Mouse (Mus musculus) brain, adult 2 months (tissue): Measurements from ENCODE around the gene Macrod2.
A peak's percentile ranks its signal among the peaks of the same experiment; 100 is the strongest.
"Not testable (repeated sequence)": the region's sequence is repeated elsewhere in the genome, so short reads cannot be mapped to it uniquely, and the experiment has no call there.

ENCODE experiments used
- DNase-seq: peaks from one replicate; pipeline ENCODE4 v3.0.0; 2011; ENCODE audit warnings: low read depth, low spot score

The Macrod2 gene

DNA sequence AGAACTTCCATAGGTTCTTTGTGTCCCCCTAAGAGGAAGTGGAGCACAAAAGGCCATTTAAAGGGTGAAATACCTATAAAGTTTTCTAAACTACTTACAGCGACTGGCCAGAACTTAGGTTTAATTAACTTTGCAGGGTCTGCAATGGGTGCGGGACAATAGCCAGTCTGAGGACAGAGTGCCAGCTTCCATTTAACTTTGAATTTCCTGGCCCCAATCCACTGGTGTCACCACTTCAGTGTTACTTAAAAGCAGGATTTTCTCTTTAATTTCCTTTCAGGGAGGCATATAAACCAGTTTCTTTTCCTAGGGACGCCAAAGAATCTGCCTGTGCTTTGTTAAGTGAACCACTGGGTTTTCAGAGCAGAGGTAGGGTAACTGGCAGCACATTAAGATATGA is 303.5 kb downstream of the Macrod2 start:
- no peak for DNase-seq

DNA sequence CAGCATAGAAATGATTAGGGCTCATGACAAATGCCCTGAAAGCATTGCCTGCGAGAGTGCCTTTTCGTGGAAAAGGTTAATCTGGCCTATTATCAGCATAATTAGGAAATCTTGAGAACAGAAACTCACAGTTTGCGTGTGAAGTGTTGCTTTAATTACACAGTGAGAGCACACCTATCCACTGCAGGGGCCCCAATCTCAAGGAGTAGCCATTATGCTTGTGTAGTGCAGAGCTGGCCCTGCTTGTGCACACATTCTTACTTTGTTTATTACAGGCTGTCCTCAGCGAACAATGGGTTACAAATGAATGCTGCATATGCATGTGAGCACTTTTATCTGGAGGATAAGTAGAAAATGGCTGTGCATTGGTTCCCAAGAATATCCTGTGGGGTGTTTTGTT is 308.3 kb downstream of the Macrod2 start:
- DNase-seq: no peak

DNA sequence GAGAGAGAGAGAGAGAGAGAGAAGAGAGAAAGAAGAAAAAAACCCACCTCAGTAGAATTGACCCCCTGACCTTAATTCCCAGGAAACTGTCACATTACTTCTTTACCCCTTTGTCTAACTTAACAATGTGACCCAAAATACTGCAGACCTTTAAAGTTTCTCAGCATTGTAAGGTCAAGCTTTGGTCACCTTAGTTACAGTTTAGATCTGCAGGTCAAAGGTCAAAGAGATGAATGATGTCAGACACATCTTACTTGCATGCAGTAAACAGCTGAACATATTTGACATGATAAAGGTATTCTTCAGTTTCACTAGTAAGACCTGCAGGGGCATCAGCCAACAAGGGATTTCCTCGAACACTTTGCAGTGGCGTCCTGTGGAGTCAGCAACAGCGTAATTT is 309.0 kb downstream of the Macrod2 start:
- DNase-seq: no peak

DNA sequence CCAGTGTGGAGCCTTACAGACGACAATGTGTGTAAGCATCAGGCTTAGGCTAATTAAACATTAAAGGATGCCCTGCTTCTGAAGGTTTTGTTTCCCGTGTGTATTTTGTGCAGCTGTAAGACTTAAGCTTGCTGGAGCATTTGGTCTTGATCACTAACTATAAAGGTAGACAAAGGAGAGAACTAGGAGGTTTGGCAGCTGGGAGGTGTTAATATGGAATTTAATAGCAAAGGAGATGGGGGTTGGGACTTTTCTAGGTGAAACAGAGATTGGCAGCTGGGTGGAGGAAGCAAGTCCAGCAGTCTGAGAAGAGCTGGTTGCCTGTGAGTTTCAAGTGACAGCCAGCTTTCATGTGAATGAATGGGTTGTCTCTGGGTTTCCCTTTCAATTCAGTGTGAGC is 310.2 kb downstream of the Macrod2 start:
- no peak for DNase-seq

DNA sequence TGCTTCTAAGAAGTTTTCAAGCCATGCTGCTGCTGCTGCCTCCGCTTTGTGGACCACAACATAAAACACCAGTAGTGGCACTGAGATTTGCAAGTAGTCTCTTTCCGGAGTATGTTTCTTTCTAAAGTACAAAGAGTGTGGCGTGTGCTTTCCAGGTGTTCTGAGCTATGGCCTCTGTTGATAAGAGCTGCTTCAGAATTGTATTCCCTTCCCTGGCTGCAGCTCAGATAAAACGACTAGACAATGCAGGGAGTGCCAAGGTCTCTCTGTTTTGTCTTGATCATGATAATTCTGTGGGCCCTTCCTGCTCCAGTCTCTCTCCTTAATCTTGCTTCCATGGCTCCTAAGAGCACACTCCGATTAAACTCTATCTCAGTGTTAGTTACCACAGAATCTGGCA is 312.4 kb downstream of the Macrod2 start:
- no peak for DNase-seq

DNA sequence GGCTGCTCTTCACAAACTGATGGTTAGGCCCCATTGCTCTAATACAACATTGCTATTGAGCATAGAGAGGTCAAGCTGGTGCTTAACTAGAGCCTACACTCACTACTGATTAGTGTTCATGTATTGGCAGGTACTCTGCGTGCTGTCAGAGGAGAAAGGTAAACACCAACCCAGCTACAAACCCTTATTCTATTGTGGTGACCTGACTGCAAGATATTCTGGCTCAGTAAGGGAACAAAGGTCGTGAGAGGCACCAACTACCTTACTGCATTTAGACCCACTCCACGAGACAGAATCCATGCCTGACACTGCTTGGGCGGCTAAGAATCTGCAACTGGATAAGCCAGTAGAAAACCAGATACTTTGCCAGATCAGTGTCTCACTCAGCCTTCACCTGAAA is 320.7 kb downstream of the Macrod2 start:
- no peak for DNase-seq

DNA sequence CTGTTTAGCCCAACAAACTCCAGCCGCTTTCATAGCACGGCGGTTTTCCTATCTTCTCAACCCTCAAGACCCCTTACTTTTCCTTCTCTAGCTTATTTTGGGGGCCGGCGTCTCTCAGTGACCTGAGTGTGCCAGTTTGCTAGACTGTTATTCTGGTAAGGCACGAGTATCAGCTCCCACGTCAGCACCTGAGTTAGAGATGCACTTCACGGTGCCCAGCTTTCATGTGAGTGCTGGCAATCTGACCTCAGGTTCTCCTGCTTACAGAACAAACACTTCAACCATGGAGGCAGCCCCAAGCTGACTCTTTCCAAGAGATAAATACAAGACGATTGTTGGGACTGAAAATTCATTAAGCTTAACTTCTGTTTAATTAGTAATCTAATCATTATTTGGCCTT is 322.3 kb downstream of the Macrod2 start:
- DNase-seq: no peak

DNA sequence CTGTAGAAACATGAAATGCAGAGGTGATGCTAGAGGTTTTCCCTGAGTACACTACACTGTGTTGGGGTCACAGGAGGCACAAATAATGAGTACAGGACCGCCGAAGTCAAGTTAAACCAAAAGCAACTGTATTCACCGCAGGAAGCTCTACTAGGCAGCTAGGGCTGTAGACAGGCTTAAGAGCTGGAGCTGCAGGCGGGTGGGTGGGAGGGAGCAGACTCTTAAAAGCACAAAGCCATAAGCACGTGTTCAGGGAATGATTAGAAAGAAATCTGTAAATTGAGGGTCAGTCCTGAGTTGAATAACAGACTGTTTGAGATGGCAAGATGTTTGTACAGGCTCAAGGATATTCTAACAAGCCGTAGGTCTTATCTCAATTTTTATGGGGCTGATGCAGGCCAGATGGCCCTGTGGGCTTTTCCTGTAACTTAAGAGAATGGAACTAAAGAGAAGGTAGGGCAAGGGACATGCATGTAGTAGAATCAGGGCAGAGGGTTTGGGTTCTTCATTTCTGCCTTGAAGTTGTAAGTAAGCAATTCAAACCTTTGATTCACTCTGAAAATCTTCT is 337.6 kb downstream of the Macrod2 start:
- no peak for DNase-seq

DNA sequence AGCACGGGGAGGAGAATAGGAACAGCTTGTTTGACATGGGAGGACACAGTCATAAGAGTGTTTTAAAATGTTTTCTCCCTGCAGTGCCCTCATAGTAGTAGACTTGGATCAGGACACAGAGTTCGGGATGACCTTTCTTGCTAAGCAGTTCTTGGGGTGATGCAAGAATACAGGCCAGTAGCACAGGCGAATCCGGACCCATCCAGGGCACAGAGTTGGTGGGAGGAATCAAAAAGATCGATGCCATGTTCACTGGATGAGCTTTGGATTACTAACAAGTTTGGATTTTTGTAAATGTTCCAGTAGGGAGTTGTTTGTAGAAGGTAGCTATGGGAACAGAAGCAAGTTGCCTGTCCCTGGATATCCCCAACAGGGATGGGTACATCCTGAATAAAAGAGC is 345.4 kb downstream of the Macrod2 start:
- no peak for DNase-seq

DNA sequence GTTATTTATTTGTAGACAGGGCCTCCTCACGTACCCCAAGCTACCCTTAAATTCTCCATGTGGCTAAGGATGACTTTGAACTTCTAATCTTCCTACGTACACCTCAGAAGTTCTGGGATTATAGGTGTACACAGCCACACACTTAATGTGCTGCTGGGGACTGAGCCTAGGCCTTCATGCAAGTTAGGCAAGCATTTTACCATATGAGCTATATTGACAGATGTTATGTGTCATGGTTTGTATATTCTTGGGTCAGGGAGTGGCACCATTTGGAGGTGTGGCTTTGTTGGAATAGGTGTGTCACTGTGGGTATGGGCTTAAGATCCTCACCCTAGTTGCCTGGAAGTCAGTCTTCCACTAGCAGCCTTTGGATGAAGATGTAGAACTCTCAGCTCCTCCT is 347.8 kb downstream of the Macrod2 start:
- not testable (repeated sequence) for DNase-seq

DNA sequence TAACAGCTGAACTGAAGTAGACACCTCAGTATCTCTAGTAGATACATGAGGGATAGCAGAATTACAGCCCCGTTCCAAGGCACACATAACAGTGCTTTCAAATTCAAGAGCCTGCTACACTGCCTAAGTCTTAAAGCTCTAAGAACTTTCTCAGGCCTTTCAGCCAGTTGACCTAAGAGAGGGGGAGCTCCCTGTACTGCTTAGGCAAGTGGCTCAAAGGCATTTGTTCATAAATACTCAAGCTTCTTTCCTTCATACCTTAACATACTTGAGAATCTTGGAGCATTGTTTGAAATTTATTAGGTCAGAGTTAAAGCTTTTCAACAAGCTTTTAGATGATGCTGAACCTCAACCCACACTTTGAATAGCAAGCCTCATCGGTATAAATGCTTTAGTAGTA is 363.8 kb downstream of the Macrod2 start:
- no peak for DNase-seq

DNA sequence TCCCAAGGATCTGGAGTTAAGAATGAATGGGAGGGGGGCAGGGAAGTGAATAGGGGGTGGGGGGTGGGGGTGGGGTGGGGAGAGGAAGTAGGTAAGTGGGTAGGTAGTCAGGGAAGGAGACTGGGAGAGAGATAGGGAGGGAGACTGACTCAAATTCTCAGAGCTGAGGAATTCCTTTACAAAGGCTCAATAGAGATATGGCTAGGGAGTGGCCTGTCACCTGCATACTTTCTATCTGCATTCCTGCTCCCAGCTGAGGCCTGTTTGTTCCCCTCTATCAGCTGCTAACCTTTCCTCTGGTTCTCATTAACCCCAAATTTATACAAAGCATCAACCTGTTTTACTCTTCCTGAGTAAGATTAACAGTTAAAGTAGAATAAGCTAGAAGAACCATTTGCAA is 364.6 kb downstream of the Macrod2 start:
- no peak for DNase-seq

DNA sequence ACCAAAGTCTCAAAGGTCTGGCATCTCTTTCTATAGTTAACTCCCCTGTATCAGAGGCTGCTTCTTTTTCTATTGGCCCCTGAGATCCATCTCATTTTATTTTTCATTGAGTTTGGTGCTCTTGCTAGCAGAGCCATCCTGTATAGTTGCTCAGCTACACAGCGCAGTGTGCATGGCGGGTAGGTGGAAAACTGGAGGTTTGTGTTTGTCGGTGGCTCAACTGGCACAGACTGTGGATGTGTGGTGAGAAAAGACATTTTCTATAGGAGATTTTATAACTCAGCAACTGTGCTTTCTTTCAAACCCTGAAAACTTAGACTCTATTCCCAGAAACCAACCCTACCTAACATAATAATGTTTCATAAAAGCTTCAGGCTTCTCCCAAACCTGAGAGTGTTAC is 365.0 kb downstream of the Macrod2 start:
- DNase-seq: peak; percentile 56

DNA sequence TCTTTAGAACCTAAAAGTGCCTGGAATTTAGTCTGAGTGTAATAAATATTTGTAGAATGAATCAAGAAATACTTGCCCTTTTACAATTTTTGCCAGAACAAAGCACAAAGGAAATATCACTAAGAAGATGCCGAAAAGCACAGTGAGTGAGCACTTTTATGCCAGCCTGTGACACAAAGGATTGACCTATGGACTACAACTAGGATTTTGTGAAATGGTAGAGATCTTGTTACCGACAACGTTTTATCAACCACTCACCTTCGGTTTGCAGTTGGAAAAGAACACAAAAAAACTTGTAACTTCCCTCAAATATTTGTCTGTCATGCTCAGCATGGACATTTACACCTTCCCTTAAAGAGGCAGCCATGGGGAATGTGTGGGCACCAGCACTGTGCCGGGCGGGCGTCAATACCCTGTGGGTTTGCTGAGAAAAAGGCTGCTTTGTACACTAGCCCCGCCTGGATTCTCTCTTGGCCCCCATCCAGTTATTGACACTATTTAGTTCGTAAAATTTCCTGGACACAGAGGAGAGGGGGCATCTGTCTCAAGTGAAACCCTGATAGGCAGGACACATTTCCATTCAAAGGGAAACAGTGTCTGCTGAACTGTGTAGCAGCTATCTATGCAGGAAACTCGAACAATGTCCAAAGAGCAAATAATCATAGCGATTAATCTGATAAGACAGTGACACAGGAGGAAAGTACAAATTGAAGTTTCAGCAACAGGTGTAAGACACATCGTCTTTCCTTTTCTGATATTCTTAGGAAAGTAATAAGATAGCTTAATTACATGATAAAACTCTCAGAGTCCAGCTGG is 368.2 kb downstream of the Macrod2 start:
- DNase-seq: peak; percentile 16

DNA sequence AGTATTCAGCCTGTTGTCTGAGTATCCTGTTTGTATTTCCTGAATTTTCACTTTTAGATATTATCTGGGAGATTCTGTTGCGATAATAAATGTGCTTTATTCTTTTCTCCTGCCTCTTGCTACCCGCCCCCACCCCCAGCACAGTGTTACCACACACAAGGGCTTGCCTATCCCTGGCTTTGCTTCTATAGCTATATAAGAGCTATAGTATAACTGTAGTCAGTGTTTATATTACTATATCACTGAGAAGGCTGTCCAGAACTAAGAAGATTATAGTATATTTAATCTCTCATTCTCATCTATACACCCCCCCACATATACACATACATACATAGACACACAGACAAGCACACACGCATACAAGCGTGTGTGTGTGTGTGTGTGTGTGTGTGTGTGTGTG is 374.4 kb downstream of the Macrod2 start:
- DNase-seq: no peak

DNA sequence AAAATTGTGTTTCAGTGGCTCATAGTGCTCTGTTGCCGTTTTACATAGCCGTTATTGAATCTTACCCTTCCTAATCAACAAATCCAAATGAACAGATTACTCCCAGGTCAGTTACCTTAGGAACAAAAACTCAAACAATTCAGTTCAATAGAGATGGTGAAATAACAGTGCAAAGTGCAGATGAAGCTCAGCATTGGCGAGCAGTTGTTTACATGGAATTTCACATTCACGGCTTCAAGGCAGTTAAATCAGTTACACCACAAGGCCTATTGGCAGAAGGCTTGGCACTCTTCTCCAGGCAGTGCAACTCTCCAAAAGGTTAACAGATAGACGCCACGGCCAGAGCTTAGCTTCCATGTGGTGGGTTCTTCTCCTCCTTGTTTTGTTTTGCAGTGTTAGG is 377.7 kb downstream of the Macrod2 start:
- DNase-seq: no peak

DNA sequence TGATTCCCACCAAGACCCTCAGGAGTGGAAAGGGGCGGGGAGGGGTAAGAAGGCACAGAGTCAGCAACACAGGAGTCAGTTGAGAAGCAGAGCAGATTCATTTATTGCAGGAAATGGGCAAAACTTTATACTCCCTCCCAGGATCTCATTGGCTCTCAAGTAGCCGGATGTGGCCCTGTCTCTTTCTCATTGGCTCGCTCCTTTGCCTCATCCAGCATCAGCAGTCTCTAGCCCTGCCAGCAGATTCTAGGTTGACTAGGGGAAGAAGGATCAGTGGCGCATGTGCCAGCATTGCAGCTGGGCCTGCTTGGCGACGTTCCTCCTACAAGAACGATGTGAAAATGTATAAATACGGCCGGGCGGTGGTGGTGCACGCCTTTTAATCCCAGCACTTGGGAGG is 378.3 kb downstream of the Macrod2 start:
- DNase-seq: peak; percentile 52

DNA sequence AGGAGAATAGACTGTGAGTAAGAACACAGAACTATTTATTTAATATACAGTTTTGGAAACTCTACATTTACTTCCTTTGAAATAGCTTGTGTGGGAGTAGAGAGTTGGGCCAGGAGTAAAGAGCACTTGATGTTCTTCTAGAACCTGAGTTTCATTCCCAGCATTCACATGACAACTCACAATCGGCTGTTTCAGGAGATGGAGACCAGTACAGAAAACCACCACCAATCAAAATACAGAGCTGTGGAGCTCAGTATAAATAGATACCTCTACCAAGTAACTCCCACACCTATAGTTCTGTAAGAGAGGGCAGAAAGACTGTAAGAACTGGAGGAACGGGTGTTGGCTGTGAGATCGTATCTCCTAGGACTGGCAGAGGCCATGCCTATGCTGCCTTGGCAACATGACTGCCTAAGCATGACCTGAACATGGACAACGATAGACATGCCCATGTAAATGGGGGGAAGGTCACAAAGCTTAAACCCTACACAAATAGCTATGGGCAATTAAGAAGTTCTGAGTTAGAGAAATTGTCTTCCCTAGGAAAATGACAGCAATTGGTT is 379.8 kb downstream of the Macrod2 start:
- DNase-seq: peak; percentile 53

DNA sequence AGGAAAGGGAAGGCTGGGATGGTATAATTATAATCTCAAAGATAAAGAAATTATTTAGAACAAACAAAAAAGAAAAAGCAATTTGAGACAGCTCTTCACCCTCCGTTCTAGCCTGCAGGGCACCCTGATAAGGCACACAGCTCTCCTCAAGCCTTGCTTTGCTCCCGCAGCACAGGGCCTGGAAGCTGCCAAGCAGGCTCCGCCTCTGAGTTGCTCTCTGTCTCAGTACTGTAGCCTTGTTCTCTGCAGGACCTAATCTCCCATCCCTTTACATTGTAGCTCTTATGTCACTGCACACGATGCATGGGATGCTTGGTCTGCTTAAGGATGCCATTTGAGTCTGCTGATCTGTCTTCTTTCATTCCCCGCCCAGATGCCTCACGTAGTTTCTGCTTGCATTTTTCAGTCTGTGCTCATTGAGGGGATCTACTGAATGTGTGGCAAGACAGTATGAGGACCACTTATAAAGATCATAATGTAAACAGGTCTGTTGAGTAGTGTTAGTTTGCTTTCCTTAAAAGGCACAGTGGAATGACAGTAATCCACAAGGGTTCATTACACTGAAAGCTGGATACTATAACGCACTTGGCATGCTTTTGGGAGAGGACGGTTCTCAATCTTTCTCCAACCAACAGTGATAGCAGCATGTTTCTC is 380.5 kb downstream of the Macrod2 start:
- DNase-seq: peak; percentile 33

DNA sequence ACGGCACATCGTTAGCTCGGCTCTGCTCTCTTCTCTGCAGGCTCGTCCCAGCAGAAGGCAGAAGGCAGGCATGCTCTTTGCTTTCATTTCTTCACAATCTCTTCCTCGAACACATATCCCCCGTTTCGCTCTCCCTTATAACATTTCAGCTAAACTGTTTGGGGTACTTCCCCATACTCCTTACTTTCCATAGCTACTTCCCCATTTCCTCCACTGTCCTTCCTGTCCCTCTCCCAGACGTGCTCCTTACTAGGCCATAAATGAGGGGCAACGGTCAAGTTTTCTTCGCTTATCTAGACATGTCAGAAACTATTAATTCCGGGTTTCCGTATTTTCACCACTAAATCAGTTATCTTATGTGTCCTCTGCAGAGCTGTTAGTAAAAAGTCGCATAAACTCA is 383.1 kb downstream of the Macrod2 start:
- DNase-seq: no peak

DNA sequence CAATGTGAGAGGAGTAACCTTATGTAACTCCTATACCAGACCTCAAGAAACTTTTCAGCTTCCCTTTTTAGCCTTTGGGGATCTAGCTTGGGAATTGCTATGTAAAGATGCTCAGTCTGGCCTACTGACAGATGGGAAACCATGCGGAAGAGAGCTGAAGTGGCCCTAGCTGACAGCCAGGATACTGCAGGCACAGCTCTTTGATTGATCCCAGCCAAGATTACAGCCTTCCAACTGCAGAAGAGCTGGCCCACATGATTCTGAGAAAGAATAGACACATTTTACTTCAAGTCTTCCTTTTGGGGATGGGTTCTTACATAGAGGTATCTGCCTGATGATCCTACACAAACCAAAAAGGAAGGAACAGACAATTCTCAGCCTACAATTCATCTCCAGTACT is 387.9 kb downstream of the Macrod2 start:
- peak; percentile 89 for DNase-seq

DNA sequence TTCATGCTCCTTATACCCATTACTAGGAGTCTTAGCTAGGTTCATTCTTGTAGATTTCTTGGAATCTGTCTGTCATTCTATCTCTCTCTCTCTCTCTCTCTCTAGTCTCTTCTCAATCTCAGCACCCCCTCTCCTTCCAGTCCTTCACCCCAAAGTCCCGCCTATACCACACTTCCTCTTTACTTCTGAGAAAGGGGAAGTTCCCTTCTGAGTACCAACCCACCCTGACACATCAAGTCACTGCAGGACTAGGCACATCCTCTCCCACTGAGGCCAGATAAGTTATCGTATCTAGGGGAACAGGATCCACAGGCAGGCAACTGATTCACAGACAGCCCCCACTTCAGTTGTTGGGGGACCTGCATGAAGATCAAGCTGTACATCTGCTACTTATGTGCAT is 389.5 kb downstream of the Macrod2 start:
- no peak for DNase-seq

DNA sequence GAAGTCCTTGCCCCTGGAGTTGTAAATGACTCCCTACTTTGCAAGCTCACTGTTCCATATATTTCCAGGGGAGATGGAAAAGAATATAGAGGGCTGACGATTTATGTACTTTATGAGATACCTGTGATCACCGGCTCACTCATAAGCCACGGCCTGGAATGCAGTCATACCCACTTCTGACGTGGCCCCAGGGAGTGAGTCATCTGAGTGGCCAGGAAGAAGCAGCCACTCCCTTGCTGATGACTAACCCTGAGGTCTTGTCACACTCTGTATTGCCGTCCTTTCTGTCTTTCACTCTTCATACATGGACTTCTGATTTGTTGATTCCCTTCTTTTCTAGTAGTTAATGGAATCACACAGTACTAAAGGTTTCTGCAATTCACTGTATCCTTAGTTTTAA is 395.3 kb downstream of the Macrod2 start:
- DNase-seq: no peak
